In the genomic region with DNA sequence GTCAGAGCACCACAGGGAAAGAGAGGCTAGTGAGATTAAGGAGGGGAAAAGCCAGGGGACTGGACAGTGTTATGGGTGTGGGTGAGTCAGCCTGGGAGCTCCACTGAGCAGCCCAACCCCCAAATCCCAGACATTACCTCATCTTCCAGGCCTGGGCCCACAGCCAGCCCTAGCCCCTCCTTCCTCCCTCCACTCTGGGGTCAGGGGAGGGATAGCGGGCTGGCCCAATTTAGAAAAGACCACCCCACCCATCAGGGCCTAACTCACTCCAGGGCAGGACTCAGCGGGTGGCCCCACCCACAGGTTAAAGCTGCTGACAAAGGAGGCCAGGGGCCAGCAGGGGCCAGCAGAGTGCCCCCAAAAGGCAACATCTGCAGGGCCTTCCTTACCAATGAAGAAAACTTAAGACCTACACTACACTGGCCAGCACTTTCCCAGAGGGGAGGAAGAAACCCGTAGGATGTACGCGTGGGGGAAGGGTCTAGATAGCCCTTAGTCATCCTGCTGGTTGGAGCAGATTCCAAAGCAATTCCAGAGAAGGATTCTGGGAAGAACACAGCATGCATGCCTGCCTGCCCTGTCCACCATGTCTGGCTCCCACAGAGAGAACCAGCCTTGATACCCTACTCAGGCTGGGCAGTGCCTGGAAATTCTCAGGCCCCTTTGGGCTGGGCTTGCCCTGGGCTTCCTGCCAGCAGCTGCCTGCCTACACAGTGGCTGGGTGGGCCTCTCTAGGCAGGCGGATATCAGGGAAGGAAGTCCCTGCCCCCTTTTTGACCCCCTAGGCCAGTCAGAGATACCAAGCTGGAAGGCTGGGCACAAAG, we compare ENCODE assay signal across 8 mouse cellular contexts. TPM values are rescaled to one million over a fixed set of nuclear protein-coding genes. Genes with fewer than 3 reads are reported as not detected.
DNase-seq lines count a peak whose midpoint lies in the region; ATAC-seq lines count a peak whose summit lies in the region.

No protein-coding gene starts in this region.

- intact Hi-C loops in heart, postnatal 10 days (cut with DNase I): no loop called here

- peaks cover 19% of the 10 kb centered on the region for H3K27me3 ChIP-seq in forebrain, embryonic 10.5 days (ENCODE audit: poor library complexity, severe bottlenecking)

- ATAC-seq in monocyte, adult 5-6 weeks (replicated peaks; ENCODE audit: insufficient number of reproducible peaks, low FRiP score, low TSS enrichment, poor library complexity, severe bottlenecking): no peak

- H3K9me3 ChIP-seq in forebrain, embryonic 10.5 days: no peaks in the 10 kb centered on the region

- H3K27ac ChIP-seq in forebrain, embryonic 10.5 days: peak overlapping the region; percentile 94

- peaks cover 44% of the 10 kb centered on the region for H3K4me1 ChIP-seq in forebrain, embryonic 10.5 days

- peak; percentile 37 to 50 for DNase-seq in monocyte, adult 2 months (ENCODE audit: low read depth in 1 of 2, low spot score in 2 of 2)
- peak; percentile 59 for DNase-seq in forebrain, embryonic 10.5 days (ENCODE audit: extremely low spot score, low spot score)
- peak; percentile 93 to 94 for DNase-seq in heart, postnatal 10 days
- DNase-seq in kidney, postnatal 4 days: peak; percentile 82 to 90
- peak; percentile 73 for DNase-seq in mesoderm, embryonic 11.5 days (ENCODE audit: low read depth, low spot score)
- DNase-seq in urinary bladder, adult 18-20 months (ENCODE audit: low spot score in 2 of 2): peak; percentile 66 to 88
- no peak for DNase-seq in frontal cortex, postnatal 14 days (ENCODE audit: low spot score in 2 of 2)

- 10% methylated on average over 6 of the region's 6 CpGs for WGBS in forebrain, embryonic 10.5 days

- peaks cover 51% of the 10 kb centered on the region for H3K36me3 ChIP-seq in forebrain, embryonic 10.5 days (replicated peaks)

- H3K4me3 ChIP-seq in forebrain, embryonic 10.5 days: peak overlapping the region; percentile 83

RNA-seq across cellular contexts. Expression of gene Pdlim7, which starts 2.6 kb away (rescaled TPM):
- 4.7 to 13.5 TPM (median 10.5 TPM) in 3 replicates for total RNA-seq in monocyte, adult 5-6 weeks (2017)
- polyA plus RNA-seq in forebrain, embryonic 10.5 days (2016; fragmentation: Nextera tagmentation; extraction: Ambion mirVana): 200 and 209 TPM in 2 replicates
- total RNA-seq in heart, postnatal 10 days (2021): 10 to 100 TPM; 63.6 to 74.2 TPM

RNA-seq across cellular contexts. Expression of gene Dok3, which starts 18.2 kb away (rescaled TPM):
- 86.5 to 105 TPM (median 104 TPM) in 3 replicates for total RNA-seq in monocyte, adult 5-6 weeks (2017)
- 3.3 and 4.2 TPM in 2 replicates for polyA plus RNA-seq in forebrain, embryonic 10.5 days (2016; fragmentation: Nextera tagmentation; extraction: Ambion mirVana)
- total RNA-seq in heart, postnatal 10 days (2021): 1 to 10 TPM; 1.7 to 1.8 TPM

RNA-seq across cellular contexts. Expression of gene Dbn1, which starts 23.0 kb away (rescaled TPM):
- total RNA-seq in monocyte, adult 5-6 weeks (2017): 0.58 TPM in 1 of 3 replicates, not detected in the others
- 346 and 355 TPM in 2 replicates for polyA plus RNA-seq in forebrain, embryonic 10.5 days (2016; fragmentation: Nextera tagmentation; extraction: Ambion mirVana)
- 10 to 100 TPM; 53.7 to 58.2 TPM for total RNA-seq in heart, postnatal 10 days (2021)

RNA-seq across cellular contexts. Expression of gene Ddx41, which starts 25.6 kb away (rescaled TPM):
- 67.7 to 76.2 TPM (median 71.8 TPM) in 3 replicates for total RNA-seq in monocyte, adult 5-6 weeks (2017)
- polyA plus RNA-seq in forebrain, embryonic 10.5 days (2016; fragmentation: Nextera tagmentation; extraction: Ambion mirVana): 96.5 and 98.2 TPM in 2 replicates
- 10 to 100 TPM; 17.5 to 18.2 TPM for total RNA-seq in heart, postnatal 10 days (2021)

RNA-seq across cellular contexts. Expression of gene Prr7, which starts 46.8 kb away (rescaled TPM):
- total RNA-seq in monocyte, adult 5-6 weeks (2017): 2.2 to 3.8 TPM in 2 of 3 replicates, not detected in the other
- 0.75 and 0.88 TPM in 2 replicates for polyA plus RNA-seq in forebrain, embryonic 10.5 days (2016; fragmentation: Nextera tagmentation; extraction: Ambion mirVana)
- 1 to 10 TPM; 1.7 to 1.8 TPM for total RNA-seq in heart, postnatal 10 days (2021)

Comparison
In these comparisons a context has a peak if more than half of its experiments do, and no peak if none do; other contexts are left out.
1. DNase-seq: peak in monocyte, adult 2 months (2 of 2), forebrain, embryonic 10.5 days (single experiment), heart, postnatal 10 days (2 of 2), kidney, postnatal 4 days (2 of 2), mesoderm, embryonic 11.5 days (single experiment) and urinary bladder, adult 18-20 months (2 of 2); none in frontal cortex, postnatal 14 days (0 of 2).
2. RNA of gene Dok3, which starts 18.2 kb away (total RNA-seq): 86.5 to 105 TPM in monocyte, adult 5-6 weeks; 1.7 to 1.8 TPM in heart, postnatal 10 days; every median in the first group is over 10 times any median in the second.
3. RNA of gene Dbn1, which starts 23.0 kb away (total RNA-seq): 53.7 to 58.2 TPM in heart, postnatal 10 days; 0.58 TPM in monocyte, adult 5-6 weeks; every median in the first group is over 10 times any median in the second.